Mouse (Mus musculus): ENCODE data around the gene Tnrc6b.

DNA sequence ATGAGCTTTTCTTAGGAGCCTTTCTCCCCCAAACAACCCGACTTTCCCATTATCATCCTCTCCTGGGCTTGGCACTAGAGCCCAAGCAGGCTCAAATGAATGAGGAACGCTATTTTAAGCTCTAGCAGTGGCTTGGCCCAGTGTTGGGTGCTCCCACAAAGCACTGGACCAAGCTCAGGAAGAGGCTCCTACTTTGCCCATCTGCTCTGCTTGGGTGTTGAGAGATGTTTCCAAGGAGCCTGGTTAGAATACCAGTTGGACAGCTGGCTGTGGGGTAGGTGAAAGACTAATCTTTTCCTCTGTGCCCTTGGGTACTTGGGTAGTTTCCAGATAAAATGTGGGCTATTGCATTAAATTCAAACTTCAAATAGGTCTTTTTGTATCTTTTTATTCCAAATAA is 38.3 kb upstream of the Tnrc6b start:
- TF ChIP-seq POLR2A (IDR thresholded peaks at IDR 0.05; ENCODE audit: insufficient read length, low read depth) (no peak), MYOG (IDR thresholded peaks at IDR 0.05; ENCODE audit: control insufficient read depth in 1 of 3, insufficient read depth in 1 of 3, insufficient read length in 2 of 3, low read depth in 2 of 3) (peak in 1 of 3 experiments; percentile 50), MAX (IDR thresholded peaks at IDR 0.05; ENCODE audit: low read depth) (no peak), USF1 (IDR thresholded peaks at IDR 0.05; ENCODE audit: low read depth) (no peak), TCF12 (IDR thresholded peaks at IDR 0.05; ENCODE audit: insufficient read depth, poor library complexity, severe bottlenecking) (no peak), REST (IDR thresholded peaks at IDR 0.05; ENCODE audit: insufficient read depth, insufficient read length) (no peak), CEBPB (IDR thresholded peaks at IDR 0.05; ENCODE audit: insufficient read depth, poor library complexity, severe bottlenecking) (no peak), E2F4 (IDR thresholded peaks at IDR 0.05; ENCODE audit: insufficient read depth) (no peak), POLR2AphosphoS2 (IDR thresholded peaks at IDR 0.05; ENCODE audit: insufficient read length, low read depth) (no peak), TCF3 (IDR thresholded peaks at IDR 0.05; ENCODE audit: insufficient read length, low read depth) (no peak), MYOD1 (IDR thresholded peaks at IDR 0.05; ENCODE audit: control insufficient read depth in 1 of 3, insufficient read length in 2 of 3, low read depth in 2 of 3) (peak in 1 of 3 experiments; percentile 5), SRF (IDR thresholded peaks at IDR 0.05; ENCODE audit: control insufficient read depth, insufficient read length, low read depth) (no peak)
